Mouse (Mus musculus) hindbrain, embryonic 11.5 days (tissue): Measurements from ENCODE around the gene Hoxa7. TPM values are rescaled to one million over a fixed set of nuclear protein-coding genes. Genes with fewer than 3 reads are reported as not detected.

Experiments
- ATAC-seq: fragments of 200-750 bp; cut with Nextera tagmentation; 2 replicates; pipeline ENCODE4 v1.8.0; 2017; ENCODE audit warnings: mild to moderate bottlenecking, moderate TSS enrichment, moderate library complexity; ENCODE audit not compliant: low FRiP score
- DNase-seq: peaks from one replicate; pipeline ENCODE4 v3.0.0-alpha.2; 2015; ENCODE audit warnings: low spot score
- H3K27ac ChIP-seq: fragments of 300-500 bp; sonication (generic); 2 replicates; pipeline ENCODE4 v1.5.1; 2014; ENCODE audit warnings: mild to moderate bottlenecking, low read depth, low read length
- H3K27me3 ChIP-seq: fragments of 300-500 bp; sonication (generic); 2 replicates; pipeline ENCODE4 v1.6.1; 2014; ENCODE audit warnings: mild to moderate bottlenecking, low read length, moderate library complexity, mixed read lengths; ENCODE audit not compliant: control insufficient read depth, insufficient read depth
- H3K36me3 ChIP-seq: fragments of 300-500 bp; sonication (generic); 2 replicates; pipeline ENCODE4 v1.6.1; 2014; ENCODE audit warnings: mild to moderate bottlenecking, low read length, moderate library complexity, mixed read lengths; ENCODE audit not compliant: control insufficient read depth, insufficient read depth
- H3K4me1 ChIP-seq: fragments of 300-500 bp; sonication (generic); replicated peaks from 2 replicates; pipeline ENCODE4 v1.6.1; 2014; ENCODE audit warnings: low read length, mixed read lengths; ENCODE audit not compliant: control insufficient read depth, insufficient read depth
- H3K4me2 ChIP-seq: fragments of 300-500 bp; sonication (generic); replicated peaks from 2 replicates; pipeline ENCODE4 v1.6.1; 2014; ENCODE audit warnings: mild to moderate bottlenecking, low read depth, low read length
- H3K4me3 ChIP-seq: fragments of 300-500 bp; sonication (generic); 2 replicates; pipeline ENCODE4 v1.5.1; 2014; ENCODE audit warnings: low read depth, low read length
- H3K9ac ChIP-seq: fragments of 300-500 bp; sonication (generic); 2 replicates; pipeline ENCODE4 v1.6.1; 2014; ENCODE audit warnings: low read depth, low read length
- H3K9me3 ChIP-seq: fragments of 300-500 bp; sonication (generic); 2 replicates; pipeline ENCODE4 v1.6.1; 2016; ENCODE audit warnings: low read length; ENCODE audit not compliant: control insufficient read depth
- WGBS: fragments of 180-500 bp; shearing (Covaris S2); extraction: QIAGEN DNeasy Blood & Tissue Kit; methylation state at CpG from one replicate; pipeline ENCODE4 v1.1.7; 2014; 5-methylcytosine and 5-hydroxymethylcytosine counted together
- polyA plus RNA-seq: library from polyadenylated mRNA; unstranded; fragments of >200 nt; fragmentation: Nextera tagmentation; extraction: Ambion mirVana; gene quantifications from 2 replicates; pipeline ENCODE4 v1.2.1, GENCODE M21; 2014

Gene Hoxa7
- polyA plus RNA-seq, 1 experiment from 2014 or later: 0.34 TPM

DNA sequence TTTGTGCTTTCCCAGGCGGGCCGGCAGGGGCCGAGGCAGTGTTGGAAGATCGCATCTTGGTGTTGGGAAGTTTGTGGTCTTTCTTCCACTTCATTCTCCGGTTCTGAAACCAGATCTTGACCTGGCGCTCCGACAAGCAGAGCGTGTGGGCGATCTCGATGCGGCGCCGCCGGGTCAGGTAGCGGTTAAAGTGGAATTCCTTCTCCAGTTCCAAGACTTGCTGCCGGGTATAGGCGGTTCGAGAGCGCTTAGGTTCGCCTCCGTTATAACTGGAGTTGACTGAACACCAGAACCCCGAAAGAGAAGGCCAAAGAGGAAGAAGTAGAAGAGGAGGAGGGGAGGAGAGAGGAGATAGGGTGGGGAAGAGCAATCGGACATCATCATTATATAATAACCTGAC, 31.2 kb downstream of the Hoxa7 start:
- Histone ChIP-seq H3K4me2 (peak overlapping the region; percentile 62), H3K27me3 (peaks cover 80% of the 10 kb centered on the region), H3K4me1 (peaks cover 2% of the 10 kb centered on the region; the same call in 1 of the 2 replicates), H3K9ac (peak overlapping the region; percentile 85), H3K36me3 (no peaks in the 10 kb centered on the region), H3K4me3 (peak overlapping the region; percentile 49), H3K27ac (peak overlapping the region; percentile 95), H3K9me3 (no peaks in the 10 kb centered on the region)
- peak; percentile 64 for DNase-seq
- no peak for ATAC-seq
- under 1% methylated on average over 23 of the region's 23 CpGs for WGBS

DNA sequence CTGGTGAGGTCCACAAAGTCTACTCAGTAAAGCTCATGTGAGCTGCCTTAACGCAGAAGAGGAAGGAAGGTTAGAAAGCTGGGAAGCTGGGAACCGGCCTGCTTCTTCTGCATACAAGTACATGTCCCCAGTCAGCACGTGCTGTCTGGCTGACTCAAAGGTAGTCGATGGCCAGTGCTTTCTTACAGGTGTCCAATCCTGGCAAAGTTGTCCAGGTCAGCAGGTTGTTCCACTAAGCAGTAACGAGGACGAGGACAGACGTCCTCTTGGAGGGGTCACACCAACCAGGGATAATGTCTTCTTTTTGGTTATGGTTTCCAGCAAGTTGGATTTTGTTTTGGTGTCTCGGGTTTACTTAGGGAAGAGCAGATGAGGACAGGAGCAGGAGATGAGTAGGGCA, 31.7 kb downstream of the Hoxa7 start:
- peaks cover 79% of the 10 kb centered on the region for H3K27me3 ChIP-seq
- no peaks in the 10 kb centered on the region for H3K9me3 ChIP-seq
- peak overlapping the region; percentile 85 for H3K9ac ChIP-seq
- 9% methylated on average over 8 of the region's 8 CpGs for WGBS
- DNase-seq (no peak), ATAC-seq (no peak)
- H3K4me1 ChIP-seq: peaks cover 2% of the 10 kb centered on the region; the same call in 1 of the 2 replicates
- peak overlapping the region; percentile 49 for H3K4me3 ChIP-seq
- H3K4me2 ChIP-seq: peak overlapping the region; percentile 62
- peak overlapping the region; percentile 95 for H3K27ac ChIP-seq
- H3K36me3 ChIP-seq: no peaks in the 10 kb centered on the region

DNA sequence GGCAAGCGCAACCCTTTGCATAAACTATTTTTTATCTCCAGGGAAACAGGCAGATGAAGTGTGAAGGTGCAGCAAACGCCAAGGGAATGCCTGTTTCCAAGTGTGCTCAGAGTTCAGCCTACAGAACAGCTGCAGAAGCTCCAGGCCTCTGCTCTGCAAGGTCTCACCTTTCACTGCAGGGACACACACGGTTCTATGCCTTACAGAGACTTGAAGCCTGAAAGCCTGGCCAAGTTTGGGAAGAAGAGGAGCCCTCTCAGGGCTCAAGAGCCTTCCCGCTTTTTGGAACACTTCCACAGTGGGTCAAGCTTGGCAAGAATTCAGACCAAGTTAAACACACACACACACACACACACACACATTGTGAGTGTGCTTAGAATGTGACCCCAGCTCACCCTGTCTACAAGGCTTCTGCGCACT, 32.5 kb downstream of the Hoxa7 start:
- Histone ChIP-seq H3K9me3 (no peaks in the 10 kb centered on the region), H3K4me3 (peak overlapping the region; percentile 49), H3K9ac (peak overlapping the region; percentile 85), H3K27ac (peak overlapping the region; percentile 95), H3K4me2 (peak overlapping the region; percentile 62), H3K36me3 (no peaks in the 10 kb centered on the region), H3K4me1 (peaks cover 4% of the 10 kb centered on the region), H3K27me3 (peaks cover 79% of the 10 kb centered on the region)
- 9% methylated on average over 5 of the region's 5 CpGs for WGBS
- DNase-seq (no peak), ATAC-seq (no peak)

DNA sequence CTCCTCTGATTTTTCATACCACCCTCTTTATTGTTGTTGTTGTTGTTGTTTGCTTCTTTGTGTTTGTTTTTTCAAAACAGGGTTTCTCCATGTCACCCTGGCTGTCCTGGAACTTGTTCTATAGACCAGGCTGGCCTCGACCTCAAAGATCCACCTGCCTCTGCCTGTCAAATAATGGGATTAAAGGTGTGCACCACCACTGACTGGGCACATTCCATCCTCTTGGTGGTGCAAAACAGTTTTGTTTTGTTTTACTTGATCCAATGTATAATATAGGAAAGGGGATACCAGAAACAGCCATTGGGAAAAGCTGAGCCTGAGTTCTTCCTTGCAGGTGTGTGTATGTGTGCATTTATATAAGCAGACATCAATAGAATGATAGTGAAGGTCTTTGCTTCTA, 35.2 kb downstream of the Hoxa7 start:
- Histone ChIP-seq H3K36me3 (no peaks in the 10 kb centered on the region), H3K4me3 (no peak overlapping the region), H3K4me2 (no peak overlapping the region), H3K27me3 (peaks cover 84% of the 10 kb centered on the region), H3K9ac (no peak overlapping the region), H3K9me3 (no peaks in the 10 kb centered on the region), H3K27ac (0 out of 2 replicates have a peak overlapping the region, but pooled peaks have one; percentile 54), H3K4me1 (peaks cover 4% of the 10 kb centered on the region)
- WGBS: 14% methylated on average over 1 of the region's 1 CpGs
- ATAC-seq (no peak), DNase-seq (no peak)

DNA sequence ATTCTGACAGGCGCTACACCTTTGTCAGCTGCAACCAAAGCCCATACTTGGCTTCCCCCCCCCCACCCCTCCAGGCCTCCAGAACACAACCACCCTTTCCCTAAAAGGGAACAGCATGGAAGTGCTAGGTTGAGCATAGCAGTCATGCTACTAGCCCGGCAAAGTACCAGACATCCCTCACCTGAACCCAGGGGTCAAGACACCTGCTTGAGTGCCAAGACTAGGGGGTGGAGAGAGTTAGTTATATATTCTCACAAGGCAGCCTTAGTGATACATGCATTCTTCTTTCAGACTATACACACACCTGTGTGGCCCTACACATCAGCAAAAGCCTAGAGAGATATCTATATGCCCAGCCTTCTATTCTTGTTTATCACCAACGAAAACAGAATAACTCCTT, 35.8 kb downstream of the Hoxa7 start:
- Histone ChIP-seq H3K4me3 (no peak overlapping the region; the same call in 1 of the 2 replicates), H3K27ac (peak overlapping the region; percentile 84; the same call in 1 of the 2 replicates), H3K9me3 (no peaks in the 10 kb centered on the region), H3K4me1 (peaks cover 2% of the 10 kb centered on the region; the same call in 1 of the 2 replicates), H3K27me3 (peaks cover 85% of the 10 kb centered on the region), H3K4me2 (peak overlapping the region; percentile 32), H3K36me3 (no peaks in the 10 kb centered on the region), H3K9ac (no peak overlapping the region)
- ATAC-seq (no peak), DNase-seq (no peak)
- 15% methylated on average over 3 of the region's 3 CpGs for WGBS

DNA sequence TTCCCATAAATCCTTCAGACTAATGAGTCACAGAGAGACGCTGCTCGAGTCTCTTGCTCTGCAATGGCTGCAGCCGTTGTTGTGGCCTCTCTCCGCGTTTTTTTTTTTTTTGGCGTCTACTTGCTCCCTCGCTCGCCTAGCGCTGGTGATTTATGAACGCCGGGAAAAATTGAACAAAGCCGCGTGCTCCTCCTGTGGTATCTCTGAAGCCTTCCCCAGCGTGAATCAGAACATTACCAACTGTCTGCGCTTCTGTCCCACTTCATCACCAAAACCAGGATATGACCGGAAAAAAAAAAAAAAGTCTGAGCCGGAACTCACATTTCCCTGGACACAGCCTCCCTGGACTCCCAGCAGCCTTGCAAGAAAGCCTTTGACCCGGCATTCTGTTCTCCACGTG, 36.4 kb downstream of the Hoxa7 start:
- no peak overlapping the region; the same call in 1 of the 2 replicates for H3K4me3 ChIP-seq
- peaks cover 2% of the 10 kb centered on the region; the same call in 1 of the 2 replicates for H3K4me1 ChIP-seq

GRCm38 (mm10) chr6:52184668-52185067, 37.0 kb downstream of the Hoxa7 start:
- peaks cover 86% of the 10 kb centered on the region for H3K27me3 ChIP-seq
- no peaks in the 10 kb centered on the region for H3K9me3 ChIP-seq
- peak overlapping the region; percentile 40 for H3K4me2 ChIP-seq
- H3K9ac ChIP-seq: peak overlapping the region; percentile 44; the same call in 1 of the 2 replicates
- no peak for DNase-seq
- peak overlapping the region; percentile 12; the same call in 1 of the 2 replicates for H3K4me3 ChIP-seq
- H3K36me3 ChIP-seq: no peaks in the 10 kb centered on the region
- H3K27ac ChIP-seq: peak overlapping the region; percentile 84
- 2% methylated on average over 6 of the region's 6 CpGs for WGBS
- ATAC-seq: no peak
- peaks cover 2% of the 10 kb centered on the region; the same call in 1 of the 2 replicates for H3K4me1 ChIP-seq

More for the DNA sequence above, 36.4 kb downstream of the Hoxa7 start:
- ATAC-seq (no peak), DNase-seq (no peak)
- H3K27ac ChIP-seq: peak overlapping the region; percentile 84
- no peaks in the 10 kb centered on the region for H3K36me3 ChIP-seq
- peak overlapping the region; percentile 40 for H3K4me2 ChIP-seq
- 0 out of 2 replicates have a peak overlapping the region, but pooled peaks have one; percentile 4 for H3K9ac ChIP-seq
- WGBS: under 1% methylated on average over 19 of the region's 19 CpGs
- H3K27me3 ChIP-seq: peaks cover 87% of the 10 kb centered on the region
- no peaks in the 10 kb centered on the region for H3K9me3 ChIP-seq

DNA sequence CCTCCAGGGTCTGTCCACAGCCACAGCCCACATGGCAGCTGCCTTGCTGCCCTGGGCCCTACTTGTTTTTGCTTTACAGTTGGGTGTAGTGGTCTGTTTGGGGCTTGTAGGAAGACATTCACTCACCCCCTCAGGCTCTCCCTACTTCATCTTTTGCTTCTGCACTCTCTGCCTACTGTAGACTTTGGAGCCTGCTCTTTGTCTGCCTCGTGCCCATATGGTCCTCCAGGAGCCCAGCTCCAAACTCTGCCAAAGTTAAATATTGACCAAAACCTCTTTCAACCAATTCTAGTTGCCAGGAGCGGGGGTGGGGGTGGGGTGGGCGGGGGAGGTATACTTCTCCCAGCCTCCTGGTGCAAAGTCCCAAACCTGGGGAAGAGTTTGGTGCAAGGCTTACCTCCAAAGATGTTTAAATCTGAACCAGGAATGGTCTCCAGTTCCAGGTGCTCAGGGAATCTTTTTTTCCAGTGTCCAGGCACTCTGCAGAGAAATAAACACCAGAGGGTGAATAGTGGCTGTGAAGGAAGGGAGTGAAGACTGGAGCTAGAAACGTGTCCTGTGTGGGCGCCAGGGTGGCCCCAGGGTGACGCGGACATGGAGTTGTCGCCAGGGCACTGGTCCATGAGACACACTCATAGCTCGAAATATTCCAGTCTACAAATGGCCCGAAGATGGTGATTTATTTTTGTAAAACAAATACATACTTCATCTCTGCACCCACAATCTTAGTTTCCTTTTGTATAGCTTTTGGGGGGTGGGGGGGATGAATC, 38.2 kb downstream of the Hoxa7 start:
- Histone ChIP-seq H3K4me3 (no peak overlapping the region), H3K4me2 (peak overlapping the region; percentile 40), H3K9ac (peak overlapping the region; percentile 37; the same call in 1 of the 2 replicates), H3K27ac (peak overlapping the region; percentile 84), H3K4me1 (peaks cover 2% of the 10 kb centered on the region; the same call in 1 of the 2 replicates), H3K9me3 (no peaks in the 10 kb centered on the region), H3K27me3 (peaks cover 85% of the 10 kb centered on the region), H3K36me3 (no peaks in the 10 kb centered on the region)
- WGBS: 13% methylated on average over 10 of the region's 10 CpGs
- no peak for ATAC-seq
- no peak for DNase-seq
